Mouse (Mus musculus) kidney, postnatal 0 days (tissue): ENCODE results near the gene Havcr1. TPM values are rescaled to one million over a fixed set of nuclear protein-coding genes. Genes with fewer than 3 reads are reported as not detected.
A peak's percentile ranks its signal among the peaks of the same experiment; 100 is the strongest.

Source experiments
- ATAC-seq: fragments of 200-750 bp; cut with Nextera tagmentation; replicated peaks from 2 replicates; pipeline ENCODE4 v1.8.0; 2017; ENCODE audit warnings: low read depth, moderate number of reproducible peaks, moderate TSS enrichment, moderate library complexity; ENCODE audit not compliant: low FRiP score
- DNase-seq: peaks from one replicate; pipeline ENCODE4 v3.0.0-alpha.2; 2016; ENCODE audit warnings: low spot score
- H3K27ac ChIP-seq: fragments of 300-500 bp; sonication (generic); 2 replicates; pipeline ENCODE4 v1.5.1; 2014; ENCODE audit warnings: mild to moderate bottlenecking
- H3K27me3 ChIP-seq: fragments of 300-500 bp; sonication (generic); 2 replicates; pipeline ENCODE4 v1.6.1; 2014; ENCODE audit warnings: low read length, mixed read lengths; ENCODE audit not compliant: insufficient read depth
- H3K36me3 ChIP-seq: fragments of 300-500 bp; sonication (generic); 2 replicates; pipeline ENCODE4 v1.6.1; 2014; ENCODE audit warnings: low read length, mixed read lengths; ENCODE audit not compliant: insufficient read depth
- H3K4me1 ChIP-seq: fragments of 300-500 bp; sonication (generic); replicated peaks from 2 replicates; pipeline ENCODE4 v1.6.1; 2014; ENCODE audit warnings: antibody characterized with exemption, low read length, mixed read lengths; ENCODE audit not compliant: insufficient read depth
- H3K4me2 ChIP-seq: fragments of 300-500 bp; sonication (generic); 2 replicates; pipeline ENCODE4 v1.6.1; 2014; ENCODE audit warnings: mild to moderate bottlenecking, low read length, moderate library complexity, mixed read lengths
- H3K4me3 ChIP-seq: fragments of 300-500 bp; sonication (generic); replicated peaks from 2 replicates; pipeline ENCODE4 v1.5.1; 2014; ENCODE audit warnings: low read depth, low read length
- H3K9ac ChIP-seq: fragments of 300-500 bp; sonication (generic); 2 replicates; pipeline ENCODE4 v1.6.1; 2014; ENCODE audit warnings: low read depth, low read length
- H3K9me3 ChIP-seq: fragments of 300-500 bp; sonication (generic); replicated peaks from 2 replicates; pipeline ENCODE4 v1.6.1; 2016; ENCODE audit warnings: low read length, inconsistent platforms, mixed read lengths
- CTCF ChIP-seq: IDR thresholded peaks from 2 replicates; pipeline ENCODE4 v1.5.1; 2016; ENCODE audit warnings: antibody characterized with exemption, low read depth, mild to moderate bottlenecking, moderate library complexity
- WGBS: fragments of 180-500 bp; shearing (Covaris S2); extraction: QIAGEN DNeasy Blood & Tissue Kit; methylation state at CpG from one replicate; pipeline ENCODE4 v1.1.7; 2014; 5-methylcytosine and 5-hydroxymethylcytosine counted together
- polyA plus RNA-seq: library from polyadenylated mRNA; unstranded; fragments of >200 nt; fragmentation: Nextera tagmentation; extraction: Ambion mirVana; gene quantifications from 2 replicates; pipeline ENCODE4 v1.2.1, GENCODE M21; 2015

Gene Havcr1
- polyA plus RNA-seq, 1 experiment from 2014 or later, result 0.80 TPM

- Histone ChIP-seq H3K9ac (no peak within 1 kb of the TSS), H3K27me3 (no peaks in the 10 kb centered on the region), H3K36me3 (no peaks in the 10 kb centered on the region), H3K4me2 (no peak within 1 kb of the TSS), H3K4me3 (no peak within 1 kb of the TSS), H3K4me1 (no peaks in the 10 kb centered on the region), H3K27ac (no peak within 1 kb of the TSS), H3K9me3 (no peaks in the 10 kb centered on the region)
- no peak for DNase-seq
- 55% methylated on average over 6 of the region's 6 CpGs for WGBS
- no peak for TF ChIP-seq CTCF
- ATAC-seq, result no peak
Measured at GRCm38 (mm10) chr11:46706664-46707356, 28.1 kb upstream of the Havcr1 start, which contains the start of gene Timd2. Gene Timd2 (minus strand): TSS chr11:46707061.

GRCm38 (mm10) chr11:46731541-46732070 is 3.3 kb upstream of the Havcr1 start:
- H3K27me3 ChIP-seq, result no peaks in the 10 kb centered on the region
- DNase-seq (no peak), ATAC-seq (no peak)
- no peak for TF ChIP-seq CTCF
- H3K4me2 ChIP-seq, result no peak overlapping the region
- H3K9me3 ChIP-seq, result no peaks in the 10 kb centered on the region
- H3K27ac ChIP-seq, result no peak overlapping the region
- no peak overlapping the region for H3K4me3 ChIP-seq
- no peaks in the 10 kb centered on the region for H3K4me1 ChIP-seq
- WGBS, result 85% methylated on average over 11 of the region's 11 CpGs
- H3K9ac ChIP-seq, result no peak overlapping the region
- H3K36me3 ChIP-seq, result no peaks in the 10 kb centered on the region

- no peak for ATAC-seq
Measured at GRCm38 (mm10) chr11:46733242-46733789, 1.6 kb upstream of the Havcr1 start.

GRCm38 (mm10) chr11:46734617-46735016 is 263 bp upstream of the Havcr1 start:
- Histone ChIP-seq H3K4me1 (no peaks in the 10 kb centered on the region), H3K9me3 (no peaks in the 10 kb centered on the region), H3K9ac (no peak overlapping the region), H3K27ac (no peak overlapping the region), H3K36me3 (no peaks in the 10 kb centered on the region), H3K4me3 (no peak overlapping the region), H3K4me2 (no peak overlapping the region), H3K27me3 (no peaks in the 10 kb centered on the region)
- TF ChIP-seq CTCF, result no peak
- DNase-seq, result peak; percentile 6
- 38% methylated on average over 1 of the region's 1 CpGs for whole genome bisulfite sequencing
- no peak for ATAC-seq

More at GRCm38 (mm10) chr11:46733242-46733789, 1.6 kb upstream of the Havcr1 start:
- Histone ChIP-seq H3K36me3 (no peaks in the 10 kb centered on the region), H3K9ac (no peak overlapping the region), H3K27ac (no peak overlapping the region), H3K4me3 (no peak overlapping the region), H3K4me1 (no peaks in the 10 kb centered on the region), H3K4me2 (no peak overlapping the region), H3K27me3 (no peaks in the 10 kb centered on the region), H3K9me3 (no peaks in the 10 kb centered on the region)
- TF ChIP-seq CTCF, result peak; percentile 66
- peak; percentile 50 for DNase-seq
- 63% methylated on average over 6 of the region's 6 CpGs for WGBS

GRCm38 (mm10) chr11:46739501-46739900 is 4.6 kb downstream of the Havcr1 start:
- Histone ChIP-seq H3K27me3 (no peaks in the 10 kb centered on the region), H3K9ac (no peak overlapping the region), H3K9me3 (no peaks in the 10 kb centered on the region), H3K4me3 (no peak overlapping the region), H3K4me1 (no peaks in the 10 kb centered on the region), H3K36me3 (no peaks in the 10 kb centered on the region), H3K4me2 (no peak overlapping the region), H3K27ac (no peak overlapping the region)
- ATAC-seq (no peak), DNase-seq (no peak)
- TF ChIP-seq CTCF, result no peak
- 90% methylated on average over 4 of the region's 4 CpGs for WGBS

- Histone ChIP-seq H3K4me3 (no peak overlapping the region), H3K9me3 (no peaks in the 10 kb centered on the region), H3K9ac (no peak overlapping the region), H3K4me2 (no peak overlapping the region), H3K27ac (no peak overlapping the region), H3K36me3 (no peaks in the 10 kb centered on the region), H3K27me3 (no peaks in the 10 kb centered on the region), H3K4me1 (no peaks in the 10 kb centered on the region)
- no peak for TF ChIP-seq CTCF
- ATAC-seq, result no peak
- 61% methylated on average over 4 of the region's 4 CpGs for WGBS
- no peak for DNase-seq
Measured at GRCm38 (mm10) chr11:46740886-46741285, 6.0 kb downstream of the Havcr1 start.
